Mouse (Mus musculus) neural tube, embryonic 15.5 days (tissue): ENCODE results near the gene Fev. TPM values are rescaled to one million over a fixed set of nuclear protein-coding genes. Genes with fewer than 3 reads are reported as not detected.

ENCODE experiments used
- ATAC-seq: fragments of 200-750 bp; cut with Nextera tagmentation; 2 replicates; pipeline ENCODE4 v1.8.0; 2017; ENCODE audit warnings: mild to moderate bottlenecking, moderate TSS enrichment, moderate library complexity; ENCODE audit not compliant: low FRiP score
- H3K27ac ChIP-seq: fragments of 300-500 bp; sonication (generic); replicated peaks from 2 replicates; pipeline ENCODE4 v1.5.1; 2015; ENCODE audit warnings: mild to moderate bottlenecking, inconsistent platforms
- H3K27me3 ChIP-seq: fragments of 300-500 bp; sonication (generic); replicated peaks from 2 replicates; pipeline ENCODE4 v1.6.1; 2015; ENCODE audit warnings: inconsistent platforms
- H3K36me3 ChIP-seq: fragments of 300-500 bp; sonication (generic); 2 replicates; pipeline ENCODE4 v1.6.1; 2015; ENCODE audit warnings: inconsistent platforms
- H3K4me1 ChIP-seq: fragments of 300-500 bp; sonication (generic); 2 replicates; pipeline ENCODE4 v1.6.1; 2015; ENCODE audit warnings: inconsistent platforms
- H3K4me2 ChIP-seq: fragments of 300-500 bp; sonication (generic); 2 replicates; pipeline ENCODE4 v1.6.1; 2015; ENCODE audit warnings: inconsistent platforms, mild to moderate bottlenecking, moderate library complexity
- H3K4me3 ChIP-seq: fragments of 300-500 bp; sonication (generic); replicated peaks from 2 replicates; pipeline ENCODE4 v1.5.1; 2015; ENCODE audit warnings: mild to moderate bottlenecking, inconsistent platforms
- H3K9ac ChIP-seq: fragments of 300-500 bp; sonication (generic); replicated peaks from 2 replicates; pipeline ENCODE4 v1.6.1; 2015; ENCODE audit warnings: mild to moderate bottlenecking, inconsistent platforms
- H3K9me3 ChIP-seq: fragments of 300-500 bp; sonication (generic); replicated peaks from 2 replicates; pipeline ENCODE4 v1.6.1; 2016; ENCODE audit warnings: inconsistent platforms
- WGBS: fragments of 180-500 bp; shearing (Covaris S2); methylation state at CpG from one replicate; pipeline ENCODE4 v1.1.7; 2015; ENCODE audit warnings: mixed read lengths; 5-methylcytosine and 5-hydroxymethylcytosine counted together
- polyA plus RNA-seq: library from polyadenylated mRNA; unstranded; fragments of >200 nt; fragmentation: Nextera tagmentation; extraction: Ambion mirVana; gene quantifications from 2 replicates; pipeline ENCODE4 v1.2.1, GENCODE M21; 2015

Fev gene
- polyA plus RNA-seq, 1 experiment from 2014 or later, result 0.73 TPM

GRCm38 (mm10) chr1:74893134-74893855 is 8.1 kb upstream of the Fev start, which contains the start of gene Cryba2:
Gene Cryba2, minus strand, starts transcription at chr1:74893143.
- Histone ChIP-seq H3K4me2 (peak within 1 kb of the TSS; percentile 54), H3K9ac (no peak within 1 kb of the TSS; the same call in 1 of the 2 replicates), H3K36me3 (no peaks in the 10 kb centered on the region), H3K4me3 (peak within 1 kb of the TSS; percentile 28), H3K27me3 (peaks cover 93% of the 10 kb centered on the region), H3K27ac (no peak within 1 kb of the TSS), H3K4me1 (peaks cover 15% of the 10 kb centered on the region), H3K9me3 (no peaks in the 10 kb centered on the region)
- ATAC-seq, result peak; percentile 64; the same call in 1 of the 2 replicates
- 2% methylated on average over 25 of the region's 25 CpGs for WGBS

- Histone ChIP-seq H3K9ac (no peak overlapping the region; the same call in 1 of the 2 replicates), H3K4me3 (peak overlapping the region; percentile 28), H3K36me3 (no peaks in the 10 kb centered on the region), H3K4me2 (peak overlapping the region; percentile 54), H3K27ac (no peak overlapping the region), H3K27me3 (peaks cover 93% of the 10 kb centered on the region), H3K4me1 (peaks cover 15% of the 10 kb centered on the region), H3K9me3 (no peaks in the 10 kb centered on the region)
- ATAC-seq, result no peak
- 0% methylated on average over 39 of the region's 39 CpGs for WGBS
Observed at GRCm38 (mm10) chr1:74892351-74893133, 7.3 kb upstream of the Fev start.

GRCm38 (mm10) chr1:74891513-74891912 is 6.3 kb upstream of the Fev start:
- no peak overlapping the region for H3K27ac ChIP-seq
- H3K4me2 ChIP-seq, result no peak overlapping the region
- 0% methylated on average over 2 of the region's 8 CpGs for WGBS
- no peaks in the 10 kb centered on the region for H3K36me3 ChIP-seq
- H3K27me3 ChIP-seq, result peaks cover 93% of the 10 kb centered on the region
- no peak for ATAC-seq
- H3K9me3 ChIP-seq, result no peaks in the 10 kb centered on the region
- H3K4me3 ChIP-seq, result no peak overlapping the region
- H3K9ac ChIP-seq, result no peak overlapping the region
- H3K4me1 ChIP-seq, result peaks cover 15% of the 10 kb centered on the region

- no peak for ATAC-seq
- Histone ChIP-seq H3K36me3 (no peaks in the 10 kb centered on the region), H3K27me3 (peaks cover 89% of the 10 kb centered on the region), H3K4me3 (peak overlapping the region; percentile 22), H3K4me1 (peaks cover 36% of the 10 kb centered on the region), H3K27ac (no peak overlapping the region), H3K9me3 (no peaks in the 10 kb centered on the region), H3K9ac (0 out of 2 replicates have a peak overlapping the region, but pooled peaks have one; percentile 3), H3K4me2 (peak overlapping the region; percentile 51)
- WGBS, result under 1% methylated on average over 57 of the region's 57 CpGs
Observed at GRCm38 (mm10) chr1:74884196-74885141, 750 bp downstream of the Fev start.

GRCm38 (mm10) chr1:74883441-74883840 is 1.8 kb downstream of the Fev start:
- H3K27ac ChIP-seq, result no peak overlapping the region
- peaks cover 36% of the 10 kb centered on the region for H3K4me1 ChIP-seq
- no peak for ATAC-seq
- no peak overlapping the region for H3K4me3 ChIP-seq
- H3K27me3 ChIP-seq, result peaks cover 93% of the 10 kb centered on the region
- no peak overlapping the region for H3K4me2 ChIP-seq
- H3K9me3 ChIP-seq, result no peaks in the 10 kb centered on the region
- H3K9ac ChIP-seq, result no peak overlapping the region
- WGBS, result 4% methylated on average over 5 of the region's 5 CpGs
- no peaks in the 10 kb centered on the region for H3K36me3 ChIP-seq

GRCm38 (mm10) chr1:74882828-74883227 is 2.4 kb downstream of the Fev start:
- peak overlapping the region; percentile 45 for H3K4me3 ChIP-seq

GRCm38 (mm10) chr1:74882055-74882734 is 3.0 kb downstream of the Fev start:
- no peaks in the 10 kb centered on the region for H3K36me3 ChIP-seq
- H3K27ac ChIP-seq, result no peak overlapping the region
- peaks cover 36% of the 10 kb centered on the region for H3K4me1 ChIP-seq
- H3K27me3 ChIP-seq, result peaks cover 87% of the 10 kb centered on the region
- 1% methylated on average over 67 of the region's 74 CpGs for WGBS
- H3K9ac ChIP-seq, result peak overlapping the region; percentile 40
- ATAC-seq, result no peak
- no peaks in the 10 kb centered on the region for H3K9me3 ChIP-seq
- H3K4me3 ChIP-seq, result peak overlapping the region; percentile 45
- H3K4me2 ChIP-seq, result peak overlapping the region; percentile 85

More at GRCm38 (mm10) chr1:74882828-74883227, 2.4 kb downstream of the Fev start:
- H3K27me3 ChIP-seq, result peaks cover 93% of the 10 kb centered on the region
- no peaks in the 10 kb centered on the region for H3K9me3 ChIP-seq
- H3K4me1 ChIP-seq, result peaks cover 36% of the 10 kb centered on the region
- under 1% methylated on average over 8 of the region's 8 CpGs for WGBS
- no peak for ATAC-seq
- peak overlapping the region; percentile 85 for H3K4me2 ChIP-seq
- H3K27ac ChIP-seq, result no peak overlapping the region
- H3K36me3 ChIP-seq, result no peaks in the 10 kb centered on the region
- no peak overlapping the region for H3K9ac ChIP-seq

- peak overlapping the region; percentile 43 for H3K4me2 ChIP-seq
- H3K9ac ChIP-seq, result no peak overlapping the region
- WGBS, result 2% methylated on average over 18 of the region's 18 CpGs
- no peak overlapping the region for H3K27ac ChIP-seq
- H3K27me3 ChIP-seq, result peaks cover 74% of the 10 kb centered on the region
- H3K4me1 ChIP-seq, result peaks cover 36% of the 10 kb centered on the region
- no peaks in the 10 kb centered on the region for H3K36me3 ChIP-seq
- peak overlapping the region; percentile 18; the same call in 1 of the 2 replicates for H3K4me3 ChIP-seq
- no peaks in the 10 kb centered on the region for H3K9me3 ChIP-seq
- no peak for ATAC-seq
Observed at GRCm38 (mm10) chr1:74880785-74881360, 4.3 kb downstream of the Fev start.

GRCm38 (mm10) chr1:74877199-74877598 is 8.0 kb downstream of the Fev start:
- H3K9ac ChIP-seq, result no peak overlapping the region
- no peak overlapping the region for H3K4me2 ChIP-seq
- no peak overlapping the region for H3K27ac ChIP-seq
- no peak for ATAC-seq
- H3K4me3 ChIP-seq, result no peak overlapping the region
- H3K4me1 ChIP-seq, result peaks cover 10% of the 10 kb centered on the region
- peaks cover 47% of the 10 kb centered on the region for H3K27me3 ChIP-seq
- no peaks in the 10 kb centered on the region for H3K36me3 ChIP-seq
- H3K9me3 ChIP-seq, result no peaks in the 10 kb centered on the region
- WGBS, result 60% methylated on average over 3 of the region's 3 CpGs

- no peak overlapping the region for H3K4me3 ChIP-seq
- H3K4me1 ChIP-seq, result no peaks in the 10 kb centered on the region; the same call in 1 of the 2 replicates
- 60% methylated on average over 2 of the region's 2 CpGs for WGBS
- H3K36me3 ChIP-seq, result no peaks in the 10 kb centered on the region
- H3K9ac ChIP-seq, result no peak overlapping the region
- H3K27ac ChIP-seq, result no peak overlapping the region
- H3K4me2 ChIP-seq, result no peak overlapping the region
- peaks cover 9% of the 10 kb centered on the region; the same call in 1 of the 2 replicates for H3K27me3 ChIP-seq
- no peaks in the 10 kb centered on the region for H3K9me3 ChIP-seq
- no peak for ATAC-seq
Observed at GRCm38 (mm10) chr1:74872218-74872617, 13.0 kb downstream of the Fev start.
